Mouse (Mus musculus) brain, embryonic 14.5 days (tissue): ENCODE results near the gene H2-DMb1.

Experiments
- CTCF ChIP-seq: fragments of 200-500 bp; IDR thresholded peaks from 2 replicates; pipeline ENCODE4 v1.5.1; 2012; ENCODE audit warnings: inconsistent platforms, mild to moderate bottlenecking, moderate library complexity, borderline replicate concordance; ENCODE audit not compliant: insufficient read depth, insufficient read length; ENCODE audit errors: extremely low read depth
- POLR2A ChIP-seq: fragments of 200-500 bp; IDR thresholded peaks from 2 replicates; pipeline ENCODE4 v1.6.1; 2012; ENCODE audit warnings: mild to moderate bottlenecking, inconsistent platforms, borderline replicate concordance; ENCODE audit not compliant: poor library complexity, insufficient read depth, insufficient read length, severe bottlenecking; ENCODE audit errors: extremely low read depth

DNA sequence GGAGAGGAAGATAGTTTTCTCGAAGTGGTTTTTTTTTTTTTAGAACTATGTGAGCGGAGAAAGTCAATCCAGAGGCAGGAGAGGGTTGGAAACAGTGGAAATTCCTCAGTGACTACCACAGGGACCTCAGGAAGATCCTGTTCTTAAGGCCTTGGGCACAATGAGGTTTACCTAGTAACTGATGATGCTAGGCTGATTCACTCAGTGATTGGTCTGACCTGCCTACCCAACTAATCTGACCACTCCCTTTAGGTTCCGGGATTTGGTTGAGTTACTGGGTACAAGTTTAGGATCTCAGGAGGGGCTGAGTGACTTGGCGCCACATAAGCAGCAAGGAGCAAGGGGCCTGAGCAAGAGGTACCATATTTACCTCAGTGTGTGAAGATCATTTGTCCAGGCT, at the start of gene H2-DMb1:
- TF ChIP-seq CTCF, result no peak
- no peak for TF ChIP-seq POLR2A
